Mouse (Mus musculus) yolk sac, embryonic 10.5 days (tissue): ENCODE data around the gene Lgals9.

Experiments
- DNase-seq: peaks from one replicate; pipeline ENCODE4 v3.0.0-alpha.2; 2017; ENCODE audit warnings: low spot score

The Lgals9 gene

DNA sequence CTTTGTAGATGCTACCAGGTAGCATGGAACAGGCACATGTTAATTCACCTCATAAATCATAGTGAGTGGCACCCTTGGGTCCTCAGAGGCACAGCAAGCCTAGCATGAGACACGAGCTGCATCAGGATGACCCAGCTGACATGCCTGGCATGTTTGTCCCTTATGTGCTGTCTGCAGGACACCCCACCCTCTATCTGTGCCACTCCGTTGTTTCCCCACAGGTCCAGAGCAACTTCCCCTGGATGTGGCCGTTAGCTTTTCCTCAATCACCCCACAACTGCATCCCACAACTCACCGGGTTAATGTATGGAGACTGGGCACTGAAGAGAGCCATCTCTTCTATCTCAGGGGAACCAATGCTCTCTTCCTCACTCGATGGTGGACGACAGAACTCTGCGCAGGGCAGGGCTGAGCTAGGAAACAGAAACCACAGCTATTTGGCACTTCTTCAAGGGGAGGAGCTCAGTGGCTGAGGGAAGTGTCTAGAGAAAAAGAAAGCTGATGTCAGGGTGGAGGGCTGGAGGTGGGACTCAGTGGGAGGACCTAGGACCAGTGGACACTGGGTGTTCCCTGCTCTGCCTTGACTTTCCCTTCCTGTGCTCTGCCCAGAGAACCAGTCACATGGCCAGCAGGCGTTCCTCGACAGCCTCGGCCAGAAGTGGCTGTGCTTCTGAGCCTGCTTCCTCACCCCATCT is at the start of gene Lgals9:
Gene Lgals9, minus strand, starts transcription at position 464 of the 695 bp plus-strand sequence.
- no peak for DNase-seq

DNA sequence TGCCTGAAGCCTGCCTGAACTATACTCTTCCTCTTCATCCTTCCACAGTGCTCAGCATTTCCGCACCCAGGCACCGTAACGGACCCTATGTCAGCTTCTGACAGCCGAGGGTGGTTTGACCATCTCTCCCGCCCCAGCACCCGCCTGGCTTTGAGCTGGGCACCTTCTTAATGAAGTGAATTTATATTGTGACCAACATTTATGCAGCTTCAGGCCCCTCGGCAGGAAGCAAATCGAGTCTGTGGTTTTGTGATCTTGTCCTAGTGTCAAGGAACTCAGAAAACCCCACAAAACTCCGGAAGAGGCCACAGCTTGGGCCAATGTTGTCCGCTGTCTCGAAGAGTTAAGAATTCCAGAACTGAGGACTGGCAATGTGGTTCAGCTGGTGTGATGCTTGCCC is 48.9 kb upstream of the Lgals9 start:
- no peak for DNase-seq

DNA sequence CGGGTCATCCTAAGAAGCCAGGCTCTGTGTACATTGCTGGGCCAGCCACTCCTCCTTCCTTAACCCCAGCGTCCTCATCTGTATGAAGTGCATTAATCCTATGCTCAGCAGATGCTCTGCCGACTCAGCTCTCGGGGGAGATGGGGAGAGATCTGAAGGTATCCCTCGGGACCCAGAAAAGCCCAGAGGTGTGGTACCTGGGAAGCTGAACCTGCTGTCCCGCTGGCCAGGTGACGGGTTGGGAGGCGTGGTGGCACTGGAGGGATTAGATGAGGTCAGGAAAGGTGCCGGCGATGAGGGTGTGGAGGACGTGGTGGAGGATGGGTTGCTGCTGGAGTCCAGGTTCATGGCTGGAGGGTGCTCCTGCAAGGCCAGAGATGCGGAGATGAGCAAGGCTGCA is 48.3 kb upstream of the Lgals9 start:
- DNase-seq = no peak

DNA sequence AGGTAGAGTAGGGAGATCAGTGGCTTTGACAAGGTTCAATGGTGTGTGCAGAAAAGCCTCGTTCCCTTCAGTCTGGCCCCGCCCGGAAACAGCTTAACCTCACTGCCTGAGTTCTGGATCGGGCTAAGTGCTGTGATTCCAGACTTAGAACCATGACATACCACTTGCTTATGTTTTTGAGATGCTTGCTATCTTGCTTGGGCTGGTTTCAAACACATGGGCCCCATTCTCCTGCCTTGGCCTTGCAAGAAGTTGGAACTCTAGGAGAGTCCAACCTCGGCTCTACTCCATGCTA is 46.7 kb upstream of the Lgals9 start:
- DNase-seq = no peak

DNA sequence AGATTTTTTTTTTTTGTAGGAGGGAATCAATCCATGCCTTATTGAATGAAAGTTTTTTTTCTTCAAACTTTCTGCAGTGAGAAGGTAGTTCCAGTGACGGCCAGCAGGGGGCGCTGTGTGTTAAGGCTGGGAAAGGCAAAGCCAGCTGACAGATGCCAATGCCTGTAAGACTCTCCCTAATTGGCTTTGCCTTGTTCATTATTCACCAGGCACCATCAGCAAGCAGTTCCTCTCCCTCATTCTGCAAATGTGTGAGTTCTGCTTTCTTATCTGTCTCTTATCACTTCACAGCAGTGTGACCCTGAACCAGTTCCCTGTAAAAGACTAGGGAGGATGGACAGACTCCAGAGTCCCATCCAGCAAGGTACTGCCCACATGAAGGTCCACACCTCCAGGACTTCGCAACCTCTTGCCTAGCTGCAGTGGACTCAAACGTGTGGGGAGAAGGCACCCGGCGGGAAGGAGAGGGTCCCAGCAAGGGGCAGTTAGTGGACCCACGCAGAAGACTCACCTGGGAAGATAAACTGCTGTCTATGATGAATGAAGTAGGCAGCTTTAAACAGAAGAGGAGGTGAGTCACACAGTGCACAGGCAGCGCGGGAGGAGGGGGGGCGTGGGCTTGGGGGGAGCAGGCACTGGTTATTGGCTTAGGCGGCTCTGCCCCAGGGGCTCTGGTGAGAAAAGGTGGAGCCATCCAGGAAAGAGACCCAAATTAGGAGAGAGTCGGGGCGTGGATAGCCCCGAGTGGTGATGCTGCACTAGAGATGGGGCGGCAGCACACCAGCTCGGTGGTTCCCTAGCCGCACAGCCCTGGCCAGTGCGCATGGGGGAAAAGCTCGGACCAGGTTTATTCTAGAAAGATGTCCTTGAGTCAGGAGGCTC is 46.1 kb upstream of the Lgals9 start:
- peak; percentile 69 for DNase-seq

DNA sequence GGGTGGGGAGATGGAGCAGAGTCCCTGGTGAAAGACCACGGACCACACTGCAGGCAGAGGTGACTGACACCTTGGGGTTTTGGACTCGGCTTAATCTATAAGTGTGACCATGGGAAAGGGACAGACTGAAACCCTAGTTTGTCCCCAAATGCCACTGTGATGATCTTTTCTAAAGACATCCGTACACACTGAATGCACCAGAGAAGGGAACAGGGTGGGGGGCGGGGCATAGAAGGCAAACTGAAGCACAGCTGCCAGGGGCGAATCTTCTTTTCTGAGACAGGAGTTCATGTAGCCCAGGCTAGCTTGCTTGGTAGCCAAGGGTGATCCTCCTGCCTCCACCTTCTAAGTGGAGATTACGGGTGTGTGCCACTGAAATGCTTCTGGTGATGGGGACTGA is 39.0 kb upstream of the Lgals9 start:
- DNase-seq = no peak

DNA sequence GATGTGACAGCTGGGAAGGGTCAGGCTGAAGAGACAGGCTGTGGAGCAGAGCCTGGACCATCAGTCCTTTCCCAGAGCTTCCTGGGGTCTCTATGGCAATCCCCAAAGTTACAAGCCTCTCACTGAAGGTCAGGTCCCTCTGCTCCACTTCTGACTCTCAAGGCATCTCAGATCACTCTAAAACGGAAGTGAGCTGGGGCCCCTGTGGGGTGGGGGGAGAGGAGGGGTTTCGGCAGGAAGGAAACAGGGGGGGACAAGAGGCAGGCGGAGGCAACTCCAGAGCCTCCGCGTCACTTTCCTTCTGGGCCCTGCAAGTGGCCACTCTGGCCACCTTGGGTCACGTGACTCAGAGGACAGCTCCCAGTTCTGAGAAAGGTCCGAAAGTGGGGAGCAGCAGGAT is 38.6 kb upstream of the Lgals9 start:
- peak; percentile 26 for DNase-seq

DNA sequence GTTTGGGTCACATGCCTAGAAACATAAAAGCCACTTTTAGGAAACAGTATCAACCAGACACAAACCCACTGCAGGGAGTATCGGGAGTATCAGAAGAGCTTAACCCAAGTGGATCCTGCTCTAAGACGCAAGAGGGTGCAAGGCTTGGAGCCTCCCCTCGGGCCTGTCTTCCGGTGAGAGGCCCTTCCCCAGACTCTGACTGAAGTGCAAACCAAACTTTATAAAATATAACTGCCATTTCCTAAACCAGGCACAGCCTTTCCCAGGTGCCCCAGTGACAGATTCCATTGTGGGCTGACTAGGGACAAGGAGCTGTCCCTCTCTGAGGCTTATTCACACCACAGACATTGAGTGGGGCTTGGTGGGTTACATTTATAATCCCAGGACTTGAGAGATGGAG is 38.1 kb upstream of the Lgals9 start:
- no peak for DNase-seq

DNA sequence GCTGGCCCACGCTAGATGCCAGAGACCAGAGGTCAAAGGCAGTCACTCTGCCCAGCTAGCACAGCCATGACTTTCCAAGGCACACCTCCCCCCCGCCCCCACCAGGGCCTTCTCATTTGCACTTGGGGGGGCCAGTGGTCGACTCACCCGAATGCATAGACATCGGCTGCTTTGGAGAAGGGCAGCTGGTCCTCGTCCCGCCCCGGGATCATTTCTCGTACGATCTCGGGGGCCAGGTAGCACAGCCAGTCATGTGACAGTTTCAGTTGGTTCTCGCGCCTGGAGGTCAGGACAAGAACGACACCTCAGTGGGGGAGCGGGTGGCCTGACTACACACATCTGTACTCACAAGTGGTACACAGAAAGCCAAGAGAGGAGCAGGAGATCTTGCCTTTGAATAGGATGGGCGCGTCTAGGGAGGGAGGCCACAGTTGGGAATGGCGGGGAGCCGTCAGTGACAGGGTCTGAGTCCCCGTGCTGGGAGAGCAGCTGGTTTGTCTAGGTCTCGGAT is 35.8 kb upstream of the Lgals9 start:
- no peak for DNase-seq

DNA sequence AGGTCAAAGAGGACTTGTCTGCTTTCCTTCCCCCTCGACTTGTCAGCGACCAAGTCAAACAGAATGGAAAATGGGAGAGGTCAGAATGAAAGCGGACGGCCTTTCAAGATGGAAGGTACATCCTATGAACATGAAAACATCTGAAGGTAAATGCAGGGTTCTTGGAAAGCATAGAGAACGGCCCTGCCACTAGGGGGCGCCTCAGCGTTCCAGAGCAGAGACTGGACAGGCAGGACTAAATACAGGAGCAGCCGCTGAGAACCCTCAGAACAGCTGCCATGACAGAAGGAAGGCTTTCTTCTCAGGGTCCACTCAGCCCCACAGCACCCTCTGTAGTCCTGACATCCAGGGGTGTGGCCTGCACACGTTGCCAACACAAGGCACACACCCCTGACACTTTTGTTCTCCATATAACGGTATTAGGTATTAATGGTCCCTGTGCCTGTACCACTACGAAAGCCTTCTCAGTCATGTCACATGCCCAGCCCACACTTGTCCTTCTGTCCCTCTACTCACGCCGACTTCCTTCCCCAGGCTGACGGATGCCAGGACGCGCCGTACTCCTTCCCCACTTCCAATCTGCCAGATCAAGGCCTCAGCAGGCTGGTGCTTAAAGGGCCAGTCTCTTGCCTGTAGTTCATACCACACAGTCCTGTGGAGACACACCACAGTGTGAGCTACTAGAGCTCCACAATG is 35.2 kb upstream of the Lgals9 start:
- DNase-seq = no peak

DNA sequence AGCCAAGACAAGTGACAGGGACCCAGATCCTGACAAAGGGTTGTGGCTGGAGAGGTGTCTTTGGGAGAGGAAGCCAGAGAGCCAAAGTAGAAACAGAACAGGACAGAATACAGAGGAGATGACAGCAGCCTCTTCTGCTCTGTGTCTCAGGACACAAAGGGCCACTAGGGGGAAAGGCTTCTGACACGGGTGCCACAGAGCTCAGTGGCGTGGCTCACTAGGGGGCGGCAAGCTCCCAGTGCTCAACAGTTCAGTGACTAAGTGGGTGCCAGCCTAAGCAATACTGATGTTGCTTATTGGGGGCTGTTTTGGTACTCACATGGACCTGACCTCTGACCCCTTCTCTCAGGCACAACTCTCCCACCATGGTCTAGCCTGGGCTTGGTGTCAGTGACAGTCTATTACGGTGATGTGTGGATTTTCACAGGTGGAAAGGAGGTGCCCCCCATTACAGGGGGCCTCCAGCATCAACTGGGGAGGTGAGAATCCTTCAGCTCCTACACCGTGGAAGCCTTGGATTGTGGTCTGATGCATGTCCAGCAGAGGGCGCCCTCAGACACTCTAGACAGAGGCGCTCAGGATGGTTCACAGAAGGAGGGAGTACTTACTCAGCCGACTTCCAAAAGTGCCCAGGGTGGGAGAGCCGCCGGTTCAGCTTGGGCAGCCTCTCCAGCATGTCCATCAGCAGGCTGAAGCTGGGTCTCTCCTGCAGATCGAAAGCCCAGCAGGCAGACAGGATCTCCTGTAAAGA is 34.4 kb upstream of the Lgals9 start:
- DNase-seq = peak; percentile 44

DNA sequence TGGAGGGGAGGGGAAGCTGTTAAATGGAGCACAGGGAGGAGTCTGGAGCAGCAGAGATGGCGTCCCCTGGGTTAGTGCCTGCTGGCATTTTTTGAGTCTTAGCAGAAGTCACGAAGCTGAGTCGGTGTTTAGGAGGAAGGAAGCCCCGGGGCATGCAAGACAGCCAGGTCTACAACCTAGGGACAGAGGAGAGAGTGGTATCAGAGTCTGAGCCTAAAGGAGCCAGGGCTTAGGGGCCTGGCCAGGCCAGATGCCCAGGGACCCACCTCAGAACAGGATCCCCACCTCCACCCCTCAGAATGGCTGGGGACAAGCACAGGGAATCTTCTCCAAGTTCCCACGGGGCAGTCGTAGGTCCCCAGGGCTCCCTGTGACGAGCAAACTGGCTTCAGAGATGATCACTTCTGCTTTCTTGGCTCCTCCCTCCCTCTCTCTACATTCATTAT is 32.4 kb upstream of the Lgals9 start:
- DNase-seq = no peak

DNA sequence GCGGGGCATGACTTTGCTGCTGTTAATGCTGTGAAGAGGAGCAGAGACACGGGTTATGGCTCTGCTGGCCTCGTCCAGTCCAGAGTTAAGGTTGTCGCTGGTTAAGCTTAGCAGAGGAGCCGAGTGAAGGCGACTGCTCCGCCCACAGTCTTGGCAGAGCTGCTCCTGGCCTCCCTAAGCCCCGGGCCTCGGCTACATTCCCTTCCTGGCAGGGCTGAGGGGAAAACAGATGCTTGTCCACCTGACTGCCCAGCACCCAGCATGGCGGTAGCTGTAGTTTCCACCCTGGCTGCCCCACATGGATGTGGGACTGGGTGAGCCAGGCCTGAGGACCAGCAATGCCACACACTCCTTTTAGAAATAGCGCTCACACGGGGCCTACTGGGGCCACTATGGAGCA is 31.5 kb upstream of the Lgals9 start:
- DNase-seq = no peak

DNA sequence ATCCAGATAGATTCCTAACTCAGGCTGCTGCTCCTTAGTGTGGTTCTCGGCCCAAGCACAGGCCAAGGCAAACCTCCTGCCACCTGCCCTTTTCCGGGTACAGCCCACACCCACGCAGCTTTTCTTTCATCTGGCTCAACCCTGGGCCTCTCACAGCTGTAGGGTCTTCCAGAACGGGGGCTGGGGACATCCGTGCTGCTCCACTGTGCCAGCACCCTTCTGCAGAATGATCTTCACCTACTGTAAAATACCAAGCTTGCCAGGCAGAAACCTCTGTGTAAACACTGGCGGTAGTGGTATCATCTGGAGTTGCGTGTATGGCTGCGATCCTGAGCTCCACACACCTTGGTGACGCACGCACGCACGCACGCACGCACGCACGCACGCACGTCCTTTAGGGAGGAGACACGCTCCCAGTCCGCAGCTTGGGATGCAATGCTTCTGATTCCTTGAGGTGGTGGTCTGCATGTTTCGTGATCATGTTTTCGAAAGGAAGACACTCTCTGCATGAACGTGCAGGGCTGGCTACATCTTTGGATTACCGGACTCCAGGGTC is 31.0 kb upstream of the Lgals9 start:
- no peak for DNase-seq

DNA sequence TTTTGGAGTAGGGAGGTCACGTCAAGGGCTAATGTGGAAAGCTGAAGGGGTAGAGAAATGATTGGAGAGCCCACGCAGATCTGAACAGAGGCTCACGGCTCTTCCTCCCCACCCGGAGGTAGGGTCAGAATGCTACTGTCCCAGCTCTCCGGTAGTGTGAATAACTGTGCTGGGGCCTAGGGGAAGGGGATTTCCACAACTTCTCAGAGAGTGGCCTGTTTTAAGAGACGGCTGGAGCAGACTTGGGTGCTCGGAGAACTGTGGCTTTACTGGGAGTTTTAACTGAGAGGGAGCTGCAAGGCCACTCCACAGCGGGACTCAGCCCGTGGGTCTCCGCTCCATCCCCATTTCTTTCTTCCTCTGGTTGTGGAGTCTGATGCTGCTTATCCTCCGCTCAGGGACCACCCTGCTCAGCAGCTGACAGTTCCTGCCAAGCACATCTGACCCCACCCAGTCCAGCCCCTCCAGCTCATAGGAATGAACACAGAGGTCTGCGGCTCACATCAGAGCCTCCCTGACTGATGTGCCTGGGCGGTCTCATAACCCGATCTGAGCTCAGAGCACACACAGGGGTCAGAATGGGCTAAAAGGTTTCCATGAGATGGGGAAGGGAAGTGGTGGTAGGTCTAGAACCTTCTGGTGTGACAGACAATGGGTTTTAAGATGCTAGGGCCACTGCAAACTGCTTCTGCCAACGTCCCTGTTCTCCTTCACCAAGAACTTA is 30.0 kb upstream of the Lgals9 start:
- DNase-seq = no peak

DNA sequence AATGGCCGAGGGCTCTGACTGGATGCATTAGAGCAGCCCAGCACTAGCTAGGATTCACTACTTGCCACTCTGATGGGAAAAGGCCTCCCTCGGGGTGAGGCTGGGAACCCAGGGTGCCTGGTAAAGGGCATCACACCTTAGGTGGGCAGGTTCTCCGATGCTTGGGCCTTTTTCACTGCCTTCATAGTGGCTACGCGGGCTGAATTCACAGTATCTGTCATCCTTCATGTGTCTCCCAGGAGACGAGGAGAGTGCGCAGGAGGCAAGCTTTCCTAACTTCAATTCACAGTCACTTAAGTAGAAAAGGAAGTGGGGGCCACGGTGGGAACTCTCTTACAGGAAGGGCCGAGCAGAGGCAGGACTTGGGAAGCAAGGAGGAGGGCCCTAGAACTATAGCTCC is 29.1 kb upstream of the Lgals9 start:
- DNase-seq = no peak

DNA sequence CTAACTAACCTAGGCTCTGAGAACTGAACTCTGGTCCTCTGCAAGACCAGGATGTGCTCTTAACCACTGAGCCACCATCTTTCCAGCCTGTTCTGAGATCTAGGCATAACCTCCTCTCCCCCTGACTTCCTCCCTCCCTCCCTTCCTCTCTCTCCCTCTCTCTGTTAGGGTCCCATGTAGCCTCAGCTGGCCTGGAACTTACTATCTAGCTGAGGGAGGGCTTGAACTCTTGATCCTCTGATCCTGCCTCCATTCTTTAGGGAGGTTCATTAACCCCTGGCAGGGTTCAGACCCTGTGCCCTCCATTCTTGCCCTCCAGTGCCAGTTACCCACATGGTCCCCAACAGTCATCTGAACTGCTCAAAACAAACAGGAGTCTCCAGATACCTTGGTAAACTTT is 28.3 kb upstream of the Lgals9 start:
- no peak for DNase-seq

DNA sequence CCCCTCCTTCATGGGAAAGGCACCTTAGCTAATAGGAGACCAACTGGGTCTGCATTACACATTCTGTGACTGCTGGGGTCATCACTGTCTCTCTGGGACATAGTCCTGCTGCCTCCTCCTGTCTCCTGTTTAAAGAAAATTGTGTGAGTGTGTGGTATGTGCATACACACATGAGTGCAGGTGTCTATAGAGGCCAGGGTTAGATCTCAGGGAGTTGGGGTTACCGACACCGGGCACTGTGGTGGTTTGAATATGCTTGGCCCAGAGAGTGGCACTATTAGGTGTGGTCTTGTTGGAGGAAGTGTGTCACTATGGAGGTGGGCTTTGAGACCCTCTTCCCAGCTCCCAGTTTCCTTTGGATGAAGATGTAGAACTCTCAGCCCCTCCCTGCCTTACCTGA is 27.8 kb upstream of the Lgals9 start:
- DNase-seq = no peak

DNA sequence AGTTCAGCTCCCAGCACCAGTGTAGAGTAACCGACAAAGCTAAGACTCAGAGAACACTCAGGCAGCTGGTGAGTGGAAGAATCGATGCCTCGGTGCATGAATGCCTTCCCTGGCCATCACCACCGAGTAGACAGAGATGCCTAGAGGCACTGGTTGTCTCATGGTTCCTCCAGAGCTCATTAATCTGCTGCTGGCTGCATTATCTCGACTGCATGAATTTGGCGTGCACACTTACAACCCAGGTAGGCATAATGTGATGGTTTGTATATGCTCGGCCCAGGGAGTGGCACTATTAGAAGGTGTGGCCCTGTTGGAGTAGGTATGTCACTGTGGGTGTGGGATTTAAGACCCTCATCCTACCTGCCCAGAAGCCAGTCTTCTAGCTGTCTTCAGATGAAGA is 24.1 kb upstream of the Lgals9 start:
- no peak for DNase-seq

DNA sequence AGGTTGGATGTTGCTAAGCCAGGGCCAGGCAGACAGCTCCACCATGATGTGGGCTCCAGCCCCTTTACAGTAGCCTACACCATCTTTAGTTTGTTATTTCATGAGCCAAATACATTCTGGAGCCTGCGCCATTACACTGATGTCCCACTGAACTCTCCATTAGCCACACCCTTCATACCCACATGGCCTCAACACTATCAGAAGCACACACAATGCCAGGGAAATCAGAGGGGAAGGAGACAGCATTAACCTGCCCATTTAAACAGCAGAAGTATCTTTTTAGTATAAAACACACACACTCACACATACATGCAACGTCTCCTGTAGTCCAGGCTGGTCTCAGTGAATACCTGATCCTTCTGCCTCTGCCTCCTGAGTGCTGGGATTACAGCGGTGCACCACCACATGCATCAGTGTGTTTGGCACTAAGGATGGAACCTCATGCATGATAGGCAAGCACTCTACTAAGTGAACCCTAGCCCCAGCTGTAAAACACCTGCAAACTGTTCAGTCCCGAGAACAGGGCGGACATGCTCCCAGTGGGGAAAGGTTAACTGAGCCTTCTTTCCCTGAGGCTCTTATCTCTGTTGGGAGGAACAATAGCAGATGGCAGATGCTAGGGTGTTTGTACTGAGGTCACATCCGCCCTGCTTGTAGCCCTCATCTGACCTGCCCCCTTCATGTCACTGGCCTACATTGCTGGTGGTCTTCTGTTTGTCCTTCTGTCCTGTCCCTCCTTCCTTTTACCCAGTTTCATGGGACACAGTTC is 23.4 kb upstream of the Lgals9 start:
- DNase-seq = no peak
